ENCODE assay signal across 8 mouse cellular contexts in genomic region chr4:128654505-128655381, GRCm38 (mm10). TPM values are rescaled to one million over a fixed set of nuclear protein-coding genes. Genes with fewer than 3 reads are reported as not detected.
A peak's percentile ranks its signal among the peaks of the same experiment; 100 is the strongest.
DNase-seq lines count a peak whose midpoint lies in the region; ATAC-seq lines count a peak whose summit lies in the region.

Gene Phc2 (plus strand): TSS chr4:128654702.

- H3K36me3 ChIP-seq in hindbrain, embryonic 15.5 days: no peaks in the 10 kb centered on the region

- peak within 1 kb of the TSS; percentile 89 for H3K4me2 ChIP-seq in hindbrain, embryonic 15.5 days

- WGBS in hindbrain, embryonic 15.5 days: 0% methylated on average over 83 of the region's 85 CpGs

- no peaks in the 10 kb centered on the region for H3K9me3 ChIP-seq in hindbrain, embryonic 15.5 days

- H3K4me1 ChIP-seq in hindbrain, embryonic 15.5 days (replicated peaks): peaks cover 43% of the 10 kb centered on the region

- ATAC-seq in common myeloid progenitor, adult 5-6 weeks (replicated peaks; ENCODE audit: low read depth, poor library complexity, severe bottlenecking): peak; percentile 90
- peak; percentile 97 for ATAC-seq in hindbrain, embryonic 15.5 days (ENCODE audit: low FRiP score, low read depth)

- H3K9ac ChIP-seq in hindbrain, embryonic 15.5 days: peak within 1 kb of the TSS; percentile 86

- H3K27ac ChIP-seq in hindbrain, embryonic 15.5 days (replicated peaks): peak within 1 kb of the TSS; percentile 92

- peak; percentile 97 for DNase-seq in ZHBTc4 (ENCODE audit: low read depth, low spot score)
- peak; percentile 92 for DNase-seq in gastrocnemius, adult 18-20 months (ENCODE audit: low spot score)
- peak; percentile 95 to 96 for DNase-seq in layer of hippocampus, postnatal 36 days
- peak; percentile 96 for DNase-seq in lung, postnatal 25 days (ENCODE audit: low spot score)
- DNase-seq in retina, adult 2 months (ENCODE audit: low read depth, low spot score): peak; percentile 84
- DNase-seq in thymus, postnatal 25 days: peak; percentile 96

- H3K27me3 ChIP-seq in hindbrain, embryonic 15.5 days: no peaks in the 10 kb centered on the region

- peak within 1 kb of the TSS; percentile 84 for H3K4me3 ChIP-seq in hindbrain, embryonic 15.5 days

RNA-seq across cellular contexts. Expression of gene Phc2, which starts in this region (rescaled TPM):
- 21.2 and 23.0 TPM in 2 replicates for total RNA-seq in common myeloid progenitor, adult 5-6 weeks (2017)
- 10 to 100 TPM; 17.6 to 22.9 TPM for total RNA-seq in gastrocnemius, adult 18-20 months (2021)
- 67.0 and 71.5 TPM in 2 replicates for polyA plus RNA-seq in hindbrain, embryonic 15.5 days (2015; fragmentation: Nextera tagmentation; extraction: Ambion mirVana)
- 10 to 100 TPM; 91.4 to 96.9 TPM for total RNA-seq in layer of hippocampus, postnatal 36 days (2021)

Comparison
In these comparisons a context has a peak if more than half of its experiments do, and no peak if none do; other contexts are left out.
1. Peak in every context shown above with its lines: DNase-seq, ATAC-seq, H3K4me3 ChIP-seq and H3K27ac ChIP-seq.